Mouse (Mus musculus): ENCODE data around the gene Mreg. TPM values are rescaled to one million over a fixed set of nuclear protein-coding genes. Genes with fewer than 3 reads are reported as not detected.

Gene Mreg
- total and polyA plus RNA-seq, 3 experiments, result 50.6 to 69.8 (median 52.4) TPM

DNA sequence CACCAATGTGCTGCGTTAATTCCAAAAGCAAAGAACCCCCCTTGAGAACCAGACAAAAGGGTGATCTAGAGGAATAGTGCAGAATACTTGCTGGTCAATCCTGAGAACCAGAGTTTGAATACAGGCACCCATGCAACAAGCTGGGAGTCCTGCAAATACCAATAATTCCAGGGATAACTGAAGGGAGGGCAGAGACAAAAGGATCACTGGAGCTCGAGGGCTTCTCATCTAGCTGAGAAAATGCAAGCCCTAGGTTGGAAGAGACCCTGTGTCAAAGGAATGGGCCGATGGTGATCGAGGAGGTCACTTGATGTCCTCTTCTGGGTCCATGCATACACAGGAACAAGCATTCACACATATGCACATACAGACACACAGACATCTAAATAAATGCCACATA, 92.1 kb downstream of the Mreg start:
- no peak for TF ChIP-seq BHLHE40 (IDR thresholded peaks at IDR 0.05; ENCODE audit: low read depth, low read length)
- no peak for TF ChIP-seq NRF1 (IDR thresholded peaks at IDR 0.05; ENCODE audit: low read depth, low read length)
- TF ChIP-seq JUND (conservative IDR thresholded peaks at IDR 0.05; ENCODE audit: low read depth, low read length), result no peak
- no peak for TF ChIP-seq SMC3 (IDR thresholded peaks at IDR 0.05; ENCODE audit: low read depth, low read length)
- no peak for TF ChIP-seq TBP (conservative IDR thresholded peaks at IDR 0.05; ENCODE audit: low read depth, low read length)
- in situ Hi-C loops (cut with MboI; ENCODE audit: low pct_ligation_motif_present, low pct_unique_long_range_greater_than_20kb, low sequenced_read_pairs) (loop anchor here (25.0 kb wide), 1 partner anchor 833 kb away; no protein-coding TSS in a partner anchor), dilution Hi-C loops (cut with MboI; ENCODE audit: extremely low pct_ligation_motif_present, extremely low pct_unique_long_range_greater_than_20kb, low sequenced_read_pairs) (no loop called here)
- Histone ChIP-seq H3K79me2 (replicated peaks; ENCODE audit: control insufficient read depth, extremely low read depth, insufficient read depth, poor library complexity, severe bottlenecking) (no peaks in the 10 kb centered on the region), H3K9ac (ENCODE audit: insufficient read depth, low read depth) (no peak overlapping the region), H3K4me3 (replicated peaks in 1 of 3; ENCODE audit: low read depth in 2 of 3, low read length in 2 of 3, poor library complexity in 1 of 3) (no peak overlapping the region), H3K9me3 (replicated peaks; ENCODE audit: low read length) (no peaks in the 10 kb centered on the region), H3K4me2 (ENCODE audit: insufficient read depth, low read depth, poor library complexity, severe bottlenecking) (no peak overlapping the region), H3K36me3 (replicated peaks in 1 of 2; ENCODE audit: control insufficient read depth in 1 of 2, insufficient read depth in 1 of 2, low read length in 1 of 2) (no peaks in the 10 kb centered on the region), H3K4me1 (ENCODE audit: control insufficient read depth in 1 of 2, insufficient read depth in 2 of 2) (0 out of 4 replicates have a peak, but pooled peaks cover 0 to 3% of the 10 kb centered on the region in 2 experiments), H3K27me3 (replicated peaks) (no peaks in the 10 kb centered on the region), H3K27ac (ENCODE audit: insufficient read depth, low read depth) (no peak overlapping the region)
- no peak for DNase-seq (ENCODE audit: extremely low read depth)

DNA sequence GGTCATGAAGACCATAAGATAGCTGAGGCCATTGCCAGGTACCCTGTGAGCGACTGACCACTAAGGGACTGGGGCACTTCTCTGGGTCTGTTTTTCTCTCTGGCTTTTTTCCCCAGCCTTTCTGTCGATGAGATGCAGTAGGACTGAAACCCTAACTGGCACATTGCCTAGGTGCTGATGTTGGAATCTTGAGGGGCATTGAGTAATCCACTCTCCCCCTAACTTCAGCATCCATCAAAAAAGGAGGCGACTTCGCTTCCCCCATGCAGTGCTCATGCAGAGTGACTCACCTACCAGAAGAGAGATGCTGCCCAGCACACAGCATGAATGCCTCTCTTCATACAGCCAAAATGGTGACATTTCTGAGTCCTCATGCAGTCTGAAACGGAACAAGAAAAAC, 97.9 kb downstream of the Mreg start:
- no peak for DNase-seq (ENCODE audit: extremely low read depth)
- H3K4me1 ChIP-seq (ENCODE audit: control insufficient read depth in 1 of 2, insufficient read depth in 2 of 2), result 0 out of 4 replicates have a peak, but pooled peaks cover 0 to 3% of the 10 kb centered on the region in 2 experiments
- dilution Hi-C loops (cut with MboI; ENCODE audit: extremely low pct_ligation_motif_present, extremely low pct_unique_long_range_greater_than_20kb, low sequenced_read_pairs), result no loop called here
- no peak for TF ChIP-seq TBP (conservative IDR thresholded peaks at IDR 0.05; ENCODE audit: low read depth, low read length)
- TF ChIP-seq PAX5 (IDR thresholded peaks at IDR 0.05; ENCODE audit: low read length), result no peak
- TF ChIP-seq ZC3H11A (IDR thresholded peaks at IDR 0.05; ENCODE audit: low read depth, low read length), result no peak
- TF ChIP-seq CHD2 (IDR thresholded peaks at IDR 0.05; ENCODE audit: low read length), result no peak
- no peak for TF ChIP-seq ZMIZ1 (IDR thresholded peaks at IDR 0.05; ENCODE audit: low read depth, low read length)
- no peak for TF ChIP-seq MAFK (IDR thresholded peaks at IDR 0.05; ENCODE audit: insufficient replicate concordance, low read length)
- no peak for TF ChIP-seq MEF2A (IDR thresholded peaks at IDR 0.05; ENCODE audit: borderline replicate concordance, low read depth, low read length)
- no peaks in the 10 kb centered on the region for H3K27me3 ChIP-seq (replicated peaks)
- H3K9me3 ChIP-seq (replicated peaks; ENCODE audit: low read length), result no peaks in the 10 kb centered on the region
- no peak overlapping the region for H3K4me2 ChIP-seq (ENCODE audit: insufficient read depth, low read depth, poor library complexity, severe bottlenecking)
- in situ Hi-C loops (cut with MboI; ENCODE audit: low pct_ligation_motif_present, low pct_unique_long_range_greater_than_20kb, low sequenced_read_pairs), result loop anchor here (25.0 kb wide), 1 partner anchor 827 kb away; no protein-coding TSS in a partner anchor
- no peaks in the 10 kb centered on the region for H3K79me2 ChIP-seq (replicated peaks; ENCODE audit: control insufficient read depth, extremely low read depth, insufficient read depth, poor library complexity, severe bottlenecking)
- no peak overlapping the region for H3K4me3 ChIP-seq (replicated peaks in 1 of 3; ENCODE audit: low read depth in 2 of 3, low read length in 2 of 3, poor library complexity in 1 of 3)
- H3K9ac ChIP-seq (ENCODE audit: insufficient read depth, low read depth), result no peak overlapping the region
- no peak overlapping the region for H3K27ac ChIP-seq (ENCODE audit: insufficient read depth, low read depth)
- H3K36me3 ChIP-seq (replicated peaks in 1 of 2; ENCODE audit: control insufficient read depth in 1 of 2, insufficient read depth in 1 of 2, low read length in 1 of 2), result no peaks in the 10 kb centered on the region

Other genes starting within 250 kb of the Mreg start
- 17.6 and 17.8 TPM in 2 replicates for gene Pecr, start 72.0 kb upstream of the Mreg start, total RNA-seq (2012; rRNA removed)
- gene Pecr, start 72.0 kb upstream of the Mreg start, total RNA-seq (2014; rRNA removed), result 21.3 and 21.4 TPM in 2 replicates
- 24.8 and 26.5 TPM in 2 replicates for gene Pecr, start 72.0 kb upstream of the Mreg start, polyA plus RNA-seq (2012; ENCODE audit: insufficient read length, low read depth)
- gene Tmem169, start 72.1 kb upstream of the Mreg start, total RNA-seq (2012; rRNA removed), result 0.04 and 0.17 TPM in 2 replicates
- 0.26 TPM in 1 of 2 replicates, not detected in the other for gene Tmem169, start 72.1 kb upstream of the Mreg start, total RNA-seq (2014; rRNA removed)
- not detected in 2 replicates for gene Tmem169, start 72.1 kb upstream of the Mreg start, polyA plus RNA-seq (2012; ENCODE audit: insufficient read length, low read depth)
- gene Xrcc5, start 95.1 kb upstream of the Mreg start, total RNA-seq (2012; rRNA removed), result 53.4 and 58.6 TPM in 2 replicates
- 83.5 and 93.1 TPM in 2 replicates for gene Xrcc5, start 95.1 kb upstream of the Mreg start, total RNA-seq (2014; rRNA removed)
- gene Xrcc5, start 95.1 kb upstream of the Mreg start, polyA plus RNA-seq (2012; ENCODE audit: insufficient read length, low read depth), result 60.3 and 62.6 TPM in 2 replicates

All from CH12.LX (cell line).